Mouse (Mus musculus): ENCODE data around the gene Gm10638. TPM values are rescaled to one million over a fixed set of nuclear protein-coding genes. Genes with fewer than 3 reads are reported as not detected.
A peak's percentile ranks its signal among the peaks of the same experiment; 100 is the strongest.

Gene Gm10638
- polyA plus RNA-seq, 1 experiment from 2014 or later: 3.6 TPM

- H3K4me2 ChIP-seq: no peak overlapping the region
- H3K9ac ChIP-seq: no peak overlapping the region
- no peaks in the 10 kb centered on the region for H3K36me3 ChIP-seq
- H3K9me3 ChIP-seq: no peaks in the 10 kb centered on the region
- H3K4me3 ChIP-seq (replicated peaks): no peak overlapping the region
- no peaks in the 10 kb centered on the region for H3K4me1 ChIP-seq
- no peak for ATAC-seq (ENCODE audit: insufficient read depth, low FRiP score, low read depth)
- peak overlapping the region; percentile 26; the same call in 1 of the 2 replicates for H3K27ac ChIP-seq
- 82% methylated on average over 8 of the region's 8 CpGs for WGBS
- no peaks in the 10 kb centered on the region for H3K27me3 ChIP-seq (replicated peaks)
These were observed 20.2 kb downstream of the Gm10638 start for GRCm38 (mm10) chr8:86765669-86766068.

GRCm38 (mm10) chr8:86766548-86767211 is 21.2 kb downstream of the Gm10638 start:
- Histone ChIP-seq H3K36me3 (no peaks in the 10 kb centered on the region), H3K9ac (no peak overlapping the region), H3K27me3 (replicated peaks) (no peaks in the 10 kb centered on the region), H3K4me1 (no peaks in the 10 kb centered on the region), H3K4me3 (replicated peaks) (no peak overlapping the region), H3K4me2 (no peak overlapping the region), H3K27ac (peak overlapping the region; percentile 26; the same call in 1 of the 2 replicates), H3K9me3 (no peaks in the 10 kb centered on the region)
- ATAC-seq (ENCODE audit: insufficient read depth, low FRiP score, low read depth): no peak
- WGBS: 81% methylated on average over 9 of the region's 9 CpGs

GRCm38 (mm10) chr8:86768499-86768898 is 23.0 kb downstream of the Gm10638 start:
- Histone ChIP-seq H3K9ac (no peak overlapping the region), H3K4me2 (no peak overlapping the region), H3K4me3 (replicated peaks) (no peak overlapping the region), H3K36me3 (no peaks in the 10 kb centered on the region), H3K27me3 (replicated peaks) (no peaks in the 10 kb centered on the region), H3K27ac (peak overlapping the region; percentile 35; the same call in 1 of the 2 replicates), H3K9me3 (no peaks in the 10 kb centered on the region), H3K4me1 (no peaks in the 10 kb centered on the region)
- peak; percentile 70 for ATAC-seq (ENCODE audit: insufficient read depth, low FRiP score, low read depth)
- 49% methylated on average over 5 of the region's 5 CpGs for WGBS

GRCm38 (mm10) chr8:86769945-86770715 is 24.6 kb downstream of the Gm10638 start:
- 73% methylated on average over 1 of the region's 1 CpGs for WGBS

DNA sequence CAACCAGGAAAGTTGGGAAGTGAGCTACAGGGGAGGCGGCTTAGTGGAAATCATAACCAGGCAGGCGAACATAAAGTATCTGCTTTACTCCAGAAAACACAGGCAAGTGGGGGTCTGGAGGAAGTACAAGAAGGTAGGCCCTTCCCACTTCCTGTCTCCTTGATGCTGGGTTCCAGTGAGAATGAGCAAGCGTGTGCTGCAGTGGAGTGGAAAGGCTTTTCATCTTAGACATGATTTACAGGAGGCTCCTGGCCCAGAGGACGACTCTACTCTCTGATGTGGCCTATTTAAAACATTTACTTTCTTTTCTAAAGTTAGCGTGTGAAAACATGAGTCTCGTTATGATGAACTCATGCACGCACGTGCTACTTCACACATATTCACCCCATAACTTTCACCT is 33.7 kb downstream of the Gm10638 start:
- Histone ChIP-seq H3K4me1 (no peaks in the 10 kb centered on the region), H3K4me2 (no peak overlapping the region), H3K36me3 (no peaks in the 10 kb centered on the region), H3K27ac (no peak overlapping the region; the same call in 1 of the 2 replicates), H3K4me3 (replicated peaks) (no peak overlapping the region), H3K9ac (no peak overlapping the region), H3K9me3 (no peaks in the 10 kb centered on the region), H3K27me3 (replicated peaks) (no peaks in the 10 kb centered on the region)
- 68% methylated on average over 8 of the region's 8 CpGs for WGBS
- ATAC-seq (ENCODE audit: insufficient read depth, low FRiP score, low read depth): no peak

More at GRCm38 (mm10) chr8:86769945-86770715, 24.6 kb downstream of the Gm10638 start:
- Histone ChIP-seq H3K27ac (no peak overlapping the region), H3K4me3 (replicated peaks) (no peak overlapping the region), H3K27me3 (replicated peaks) (no peaks in the 10 kb centered on the region), H3K9me3 (no peaks in the 10 kb centered on the region), H3K36me3 (no peaks in the 10 kb centered on the region), H3K4me2 (no peak overlapping the region), H3K4me1 (no peaks in the 10 kb centered on the region), H3K9ac (no peak overlapping the region)
- ATAC-seq (ENCODE audit: insufficient read depth, low FRiP score, low read depth): no peak

GRCm38 (mm10) chr8:86781094-86781493 is 35.6 kb downstream of the Gm10638 start:
- H3K4me2 ChIP-seq: no peak overlapping the region
- 91% methylated on average over 8 of the region's 8 CpGs for WGBS
- no peak for ATAC-seq (ENCODE audit: insufficient read depth, low FRiP score, low read depth)
- no peaks in the 10 kb centered on the region for H3K9me3 ChIP-seq
- no peaks in the 10 kb centered on the region for H3K36me3 ChIP-seq
- no peak overlapping the region for H3K9ac ChIP-seq
- H3K27ac ChIP-seq: no peak overlapping the region
- no peak overlapping the region for H3K4me3 ChIP-seq (replicated peaks)
- no peaks in the 10 kb centered on the region for H3K27me3 ChIP-seq (replicated peaks)
- H3K4me1 ChIP-seq: no peaks in the 10 kb centered on the region

DNA sequence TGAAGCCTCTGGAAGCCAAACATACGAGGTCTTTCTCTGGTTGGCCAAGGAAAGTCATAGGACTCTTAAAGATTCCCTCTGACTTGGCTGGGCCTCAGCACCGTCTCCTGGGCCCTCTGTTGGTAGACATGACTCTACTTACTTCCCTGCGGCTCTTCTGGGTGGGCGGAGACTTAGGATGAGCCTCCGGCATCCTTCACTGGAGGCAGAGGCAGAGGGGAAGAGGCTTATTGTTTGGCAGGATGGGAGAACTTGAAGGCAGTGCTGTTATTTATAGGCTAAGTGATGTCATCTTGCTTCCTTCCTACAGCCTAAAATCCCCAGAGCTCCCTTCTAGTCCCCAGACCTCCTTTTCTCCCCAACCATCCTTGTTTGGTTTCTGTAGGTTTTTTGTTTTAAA is 41.0 kb downstream of the Gm10638 start:
- Histone ChIP-seq H3K4me2 (no peak overlapping the region), H3K27me3 (replicated peaks) (no peaks in the 10 kb centered on the region), H3K4me3 (replicated peaks) (no peak overlapping the region), H3K36me3 (no peaks in the 10 kb centered on the region), H3K9me3 (no peaks in the 10 kb centered on the region), H3K9ac (no peak overlapping the region), H3K4me1 (peaks cover 9% of the 10 kb centered on the region; the same call in 1 of the 2 replicates), H3K27ac (no peak overlapping the region)
- 44% methylated on average over 5 of the region's 5 CpGs for WGBS
- no peak for ATAC-seq (ENCODE audit: insufficient read depth, low FRiP score, low read depth)

DNA sequence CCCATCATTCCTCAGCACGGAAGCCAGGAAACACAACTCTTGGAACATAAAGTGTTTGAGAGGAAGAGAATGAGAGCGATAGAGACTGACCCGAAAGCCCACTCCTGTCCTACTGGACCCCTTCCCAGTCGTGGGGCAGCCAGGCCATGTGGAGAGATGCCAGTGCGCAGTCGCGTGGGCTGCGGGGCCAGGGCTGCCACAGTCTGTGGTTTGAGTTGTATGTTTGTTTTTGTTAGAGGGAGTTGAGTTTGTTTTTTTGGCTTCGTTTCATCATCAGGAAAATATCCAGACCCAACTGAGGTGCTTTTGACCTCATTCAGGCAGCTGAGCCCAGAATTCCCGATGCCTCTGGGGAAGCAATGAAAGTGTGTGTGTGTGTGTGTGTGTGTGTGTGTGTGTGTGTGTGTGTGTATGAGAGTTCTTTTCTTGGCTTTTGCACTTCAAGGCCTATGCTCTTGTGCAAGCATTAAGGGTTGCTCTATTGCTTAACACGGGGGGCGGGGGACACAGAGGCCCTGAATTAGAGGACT is 42.5 kb downstream of the Gm10638 start:
- H3K9me3 ChIP-seq: no peaks in the 10 kb centered on the region
- 0 out of 2 replicates have a peak overlapping the region, but pooled peaks have one; percentile 11 for H3K4me2 ChIP-seq
- WGBS: 51% methylated on average over 12 of the region's 12 CpGs
- peak overlapping the region; percentile 6; the same call in 1 of the 2 replicates for H3K27ac ChIP-seq
- no peak for ATAC-seq (ENCODE audit: insufficient read depth, low FRiP score, low read depth)
- no peaks in the 10 kb centered on the region for H3K36me3 ChIP-seq
- no peak overlapping the region for H3K9ac ChIP-seq
- no peaks in the 10 kb centered on the region for H3K27me3 ChIP-seq (replicated peaks)
- no peak overlapping the region for H3K4me3 ChIP-seq (replicated peaks)
- peaks cover 9% of the 10 kb centered on the region; the same call in 1 of the 2 replicates for H3K4me1 ChIP-seq

GRCm38 (mm10) chr8:86789576-86789975 is 44.1 kb downstream of the Gm10638 start:
- 58% methylated on average over 1 of the region's 1 CpGs for WGBS

DNA sequence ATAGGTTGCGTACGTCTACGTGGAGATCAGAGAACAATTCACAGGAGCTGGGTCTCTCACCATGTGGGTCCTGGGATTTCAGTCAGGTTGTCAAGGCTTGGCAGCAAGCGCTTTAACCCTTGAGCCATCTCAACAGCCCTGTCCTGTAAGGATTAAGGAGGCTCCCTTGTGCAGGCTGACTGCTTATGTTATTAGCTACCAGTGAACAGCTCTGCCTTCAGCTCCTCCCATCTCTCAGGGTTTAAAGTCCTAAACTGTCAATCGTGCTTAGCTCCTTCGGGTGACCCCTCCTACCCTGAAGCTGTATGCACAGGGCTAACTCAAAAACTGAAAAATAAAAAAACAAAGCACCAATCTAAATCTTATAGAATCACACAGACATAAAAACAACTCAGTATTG is 46.0 kb downstream of the Gm10638 start:
- H3K9ac ChIP-seq: no peak overlapping the region
- peak; percentile 58; the same call in 1 of the 2 replicates for ATAC-seq (ENCODE audit: insufficient read depth, low FRiP score, low read depth)
- WGBS: 71% methylated on average over 6 of the region's 6 CpGs
- no peaks in the 10 kb centered on the region for H3K9me3 ChIP-seq
- no peaks in the 10 kb centered on the region for H3K36me3 ChIP-seq
- no peak overlapping the region for H3K4me3 ChIP-seq (replicated peaks)
- H3K4me2 ChIP-seq: no peak overlapping the region
- H3K27me3 ChIP-seq (replicated peaks): no peaks in the 10 kb centered on the region
- H3K27ac ChIP-seq: no peak overlapping the region
- H3K4me1 ChIP-seq: peaks cover 9% of the 10 kb centered on the region; the same call in 1 of the 2 replicates

More at GRCm38 (mm10) chr8:86789576-86789975, 44.1 kb downstream of the Gm10638 start:
- no peak overlapping the region for H3K9ac ChIP-seq
- no peaks in the 10 kb centered on the region for H3K27me3 ChIP-seq (replicated peaks)
- no peaks in the 10 kb centered on the region for H3K36me3 ChIP-seq
- ATAC-seq (ENCODE audit: insufficient read depth, low FRiP score, low read depth): no peak
- H3K9me3 ChIP-seq: no peaks in the 10 kb centered on the region
- peaks cover 9% of the 10 kb centered on the region; the same call in 1 of the 2 replicates for H3K4me1 ChIP-seq
- H3K4me2 ChIP-seq: no peak overlapping the region
- H3K27ac ChIP-seq: no peak overlapping the region
- no peak overlapping the region for H3K4me3 ChIP-seq (replicated peaks)

DNA sequence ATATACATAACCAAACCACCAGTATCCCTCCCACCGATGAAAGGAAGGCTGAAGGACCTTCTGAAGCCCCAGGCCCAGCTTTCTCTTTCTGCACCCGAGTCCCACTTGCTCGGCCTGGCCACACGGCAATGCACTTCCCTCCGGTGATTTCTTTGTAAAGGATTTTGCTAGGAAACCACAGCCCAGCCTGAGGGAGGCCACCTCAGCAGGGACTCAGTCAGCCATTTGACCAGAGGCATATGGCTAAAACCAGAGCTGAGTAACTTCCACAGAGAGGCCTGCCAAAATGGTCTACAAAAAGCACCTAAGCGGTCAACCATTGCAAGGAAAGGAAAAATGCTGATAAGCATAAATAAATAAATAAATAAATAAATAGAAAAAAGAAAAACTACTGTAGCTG is 49.2 kb downstream of the Gm10638 start:
- Histone ChIP-seq H3K4me1 (no peaks in the 10 kb centered on the region), H3K9ac (no peak overlapping the region), H3K4me3 (replicated peaks) (no peak overlapping the region), H3K36me3 (no peaks in the 10 kb centered on the region), H3K27me3 (replicated peaks) (no peaks in the 10 kb centered on the region), H3K27ac (no peak overlapping the region), H3K9me3 (no peaks in the 10 kb centered on the region), H3K4me2 (no peak overlapping the region)
- 43% methylated on average over 6 of the region's 6 CpGs for WGBS
- no peak for ATAC-seq (ENCODE audit: insufficient read depth, low FRiP score, low read depth)

All from stomach, embryonic 15.5 days (tissue).